Mouse (Mus musculus) skeletal muscle tissue, adult 2 months (tissue): ENCODE results near the gene Olfr92.
"Not testable (repeated sequence)": the region's sequence is repeated elsewhere in the genome, so short reads cannot be mapped to it uniquely, and the experiment has no call there.

Experiments
- DNase-seq: peaks from one replicate; pipeline ENCODE4 v3.0.0-alpha.2; 2012; ENCODE audit warnings: low read depth, low spot score

Gene Olfr92

GRCm38 (mm10) chr17:37119988-37120387, at the start of gene Olfr92:
Gene Olfr92 (minus strand): TSS chr17:37120088.
- no peak for DNase-seq

DNA sequence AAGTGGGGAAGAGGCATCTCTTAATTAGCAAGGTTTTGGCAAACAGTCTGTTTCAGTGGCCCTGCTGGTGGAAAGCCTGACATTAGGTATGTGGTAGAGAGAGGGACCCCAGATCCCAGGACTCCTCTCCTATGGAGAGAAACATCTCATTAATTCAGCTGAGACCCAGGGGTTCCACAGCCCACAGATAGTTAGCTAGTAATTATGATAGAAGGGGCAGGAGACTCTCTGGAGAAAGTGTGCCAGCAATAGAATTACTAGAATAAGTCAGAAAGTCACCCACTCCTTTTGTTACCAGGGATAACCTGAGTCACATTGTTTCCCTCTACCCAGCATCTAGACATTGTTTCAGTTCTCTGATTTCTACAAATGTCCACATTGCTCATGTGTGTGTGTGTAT, 41.5 kb upstream of the Olfr92 start, which contains the start of gene Olfr93:
Olfr93 (minus strand) TSS at position 101 of the 400 bp plus-strand sequence.
- DNase-seq: no peak

DNA sequence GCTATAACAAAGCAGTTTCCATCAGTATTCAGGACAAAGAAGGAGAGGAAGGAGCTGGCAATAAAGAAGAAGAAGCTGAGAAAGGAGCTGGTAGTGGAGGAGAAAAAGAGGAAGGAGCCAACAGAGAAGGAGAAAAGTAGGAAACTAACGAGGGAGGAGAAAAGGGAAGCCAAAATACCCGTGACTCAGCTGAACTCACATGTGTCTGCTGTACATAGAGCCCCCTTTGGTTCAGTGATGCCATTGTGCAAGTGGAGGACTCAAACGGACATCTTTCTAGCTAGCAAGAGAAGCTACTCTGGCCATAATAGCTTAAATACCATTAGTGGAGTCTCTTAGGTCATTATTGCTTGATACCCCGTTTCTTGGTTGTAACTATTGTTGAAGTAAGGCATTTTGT, 11.5 kb upstream of the Olfr92 start:
- DNase-seq: not testable (repeated sequence)

GRCm38 (mm10) chr17:37098178-37098577, 21.7 kb downstream of the Olfr92 start, which contains the start of gene Olfr91:
Gene Olfr91 (minus strand): TSS chr17:37098278.
- DNase-seq: no peak

DNA sequence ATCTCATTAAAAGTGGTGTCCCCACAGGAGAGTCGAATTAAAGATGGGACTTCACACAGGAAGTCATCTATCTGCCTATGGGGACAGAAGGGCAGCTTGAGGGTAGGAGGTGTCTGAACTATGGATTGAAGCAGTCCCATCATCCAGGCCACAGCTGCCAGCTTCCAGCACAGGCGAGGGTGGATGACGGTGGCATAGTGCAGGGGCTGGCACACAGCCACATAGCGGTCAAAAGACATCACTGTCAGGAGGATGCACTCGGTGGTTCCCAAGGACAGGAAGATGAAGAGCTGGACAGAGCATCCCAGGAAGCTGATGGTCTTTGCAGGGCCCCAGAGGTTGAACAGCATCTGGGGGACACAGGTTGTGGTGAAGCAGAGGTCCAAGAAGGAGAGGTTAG, 26.6 kb downstream of the Olfr92 start:
- no peak for DNase-seq

DNA sequence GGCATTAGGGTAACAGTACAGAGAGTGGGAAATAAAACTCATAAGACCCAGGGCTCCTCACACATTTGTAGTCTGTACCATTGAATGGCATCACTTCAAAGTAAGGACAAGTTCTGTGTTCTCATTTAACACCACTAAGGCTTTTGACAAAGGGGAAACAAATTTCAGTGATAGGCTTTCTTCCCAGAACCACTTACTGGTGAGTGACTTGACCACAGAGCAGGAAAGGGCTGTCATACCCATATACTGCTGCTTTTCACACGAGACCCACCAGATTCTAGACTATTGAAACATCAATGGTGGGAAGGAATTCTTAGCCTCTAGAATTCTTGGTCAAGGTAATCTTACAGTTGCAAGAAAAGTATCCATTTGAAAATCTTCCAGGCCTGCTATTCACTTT, 27.7 kb downstream of the Olfr92 start:
- no peak for DNase-seq

- no peak for DNase-seq
Observed at GRCm38 (mm10) chr17:37088399-37088798, 31.5 kb downstream of the Olfr92 start, which contains the start of gene Olfr90. Gene Olfr90 (minus strand): TSS chr17:37088499.

DNA sequence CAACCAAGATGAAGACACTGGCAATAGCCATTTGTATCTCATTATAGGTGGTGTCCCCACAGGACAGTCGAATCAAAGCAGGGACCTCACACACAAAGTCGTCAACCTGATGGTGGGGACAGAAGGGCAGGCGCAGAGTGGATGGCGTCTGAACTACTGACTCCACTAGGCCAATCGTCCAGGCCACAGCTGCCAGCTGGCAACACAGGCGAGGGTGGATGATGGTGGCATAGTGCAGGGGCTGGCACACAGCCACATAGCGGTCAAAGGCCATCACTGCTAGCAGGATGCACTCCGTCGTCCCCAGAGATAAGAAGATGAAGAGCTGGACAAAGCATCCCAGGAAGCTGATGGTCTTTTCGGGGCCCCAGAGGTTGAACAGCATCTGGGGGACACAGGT, 34.3 kb downstream of the Olfr92 start:
- no peak for DNase-seq

- DNase-seq: no peak
Observed at GRCm38 (mm10) chr17:37084632-37085031, 35.3 kb downstream of the Olfr92 start.

GRCm38 (mm10) chr17:37083327-37083726, 36.6 kb downstream of the Olfr92 start:
- peak; percentile 65 for DNase-seq

GRCm38 (mm10) chr17:37081659-37082058, 38.2 kb downstream of the Olfr92 start:
- no peak for DNase-seq

DNA sequence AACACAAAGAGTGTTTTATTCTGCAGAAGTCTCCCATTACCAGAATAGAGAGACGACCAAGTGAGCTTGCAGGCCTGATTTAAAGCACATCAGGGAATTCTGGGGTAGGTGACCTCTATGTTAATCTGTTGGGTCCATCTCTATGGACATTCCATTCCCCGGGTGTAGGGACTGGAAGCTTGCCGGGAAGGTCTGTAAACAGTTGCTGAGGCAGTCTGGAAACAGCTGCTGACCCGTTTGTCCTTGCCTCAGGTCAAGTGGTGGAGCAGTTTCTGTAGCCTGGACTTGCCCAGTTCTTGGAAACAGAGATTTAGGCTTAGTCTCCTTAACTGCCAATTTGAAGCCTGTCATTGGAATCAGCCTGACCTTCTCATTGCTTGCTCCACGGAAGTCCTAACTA, 39.8 kb downstream of the Olfr92 start:
- DNase-seq: peak; percentile 14

GRCm38 (mm10) chr17:37078990-37079389, 40.9 kb downstream of the Olfr92 start:
- DNase-seq: no peak

- no peak for DNase-seq
Observed at GRCm38 (mm10) chr17:37078193-37078592, 41.7 kb downstream of the Olfr92 start.

DNA sequence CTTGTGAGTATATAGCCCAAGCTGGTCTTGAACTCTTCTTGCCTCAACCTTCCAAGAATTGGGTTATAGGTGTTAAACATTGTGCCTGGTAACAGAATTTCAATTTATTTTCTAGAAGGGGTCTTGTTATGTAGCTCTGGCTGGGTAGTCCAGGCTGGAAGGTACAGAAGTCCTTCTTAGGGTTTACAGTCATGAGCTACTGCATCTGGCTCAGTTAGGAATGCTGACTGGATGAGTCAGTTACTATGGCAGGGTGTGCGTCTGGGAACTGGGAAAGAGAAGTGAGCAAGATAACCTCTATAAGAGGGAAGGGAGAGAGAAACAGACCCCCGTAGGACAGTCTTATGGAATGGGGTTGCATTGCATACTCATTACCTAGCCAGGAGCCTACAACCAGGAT, 44.1 kb downstream of the Olfr92 start:
- no peak for DNase-seq

DNA sequence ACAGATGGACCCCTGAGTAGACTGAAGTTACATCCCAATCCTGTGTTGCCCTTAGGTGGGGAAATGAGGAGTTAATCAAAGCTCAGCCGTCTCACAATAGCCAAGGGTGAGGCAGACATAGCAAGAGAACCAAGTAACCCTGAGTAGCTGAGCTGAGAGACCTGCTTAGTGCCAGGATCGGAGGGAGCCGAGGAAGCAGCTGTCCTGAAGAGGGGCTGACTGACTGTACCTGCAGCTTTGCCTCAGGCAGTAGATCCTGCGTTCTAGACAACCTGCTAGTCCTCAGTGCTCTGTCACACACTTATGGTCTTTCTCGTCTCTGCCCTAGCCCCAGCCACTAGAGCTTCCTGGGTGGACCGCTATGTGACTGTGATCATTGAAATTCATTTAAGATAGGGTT, 44.7 kb downstream of the Olfr92 start:
- no peak for DNase-seq

DNA sequence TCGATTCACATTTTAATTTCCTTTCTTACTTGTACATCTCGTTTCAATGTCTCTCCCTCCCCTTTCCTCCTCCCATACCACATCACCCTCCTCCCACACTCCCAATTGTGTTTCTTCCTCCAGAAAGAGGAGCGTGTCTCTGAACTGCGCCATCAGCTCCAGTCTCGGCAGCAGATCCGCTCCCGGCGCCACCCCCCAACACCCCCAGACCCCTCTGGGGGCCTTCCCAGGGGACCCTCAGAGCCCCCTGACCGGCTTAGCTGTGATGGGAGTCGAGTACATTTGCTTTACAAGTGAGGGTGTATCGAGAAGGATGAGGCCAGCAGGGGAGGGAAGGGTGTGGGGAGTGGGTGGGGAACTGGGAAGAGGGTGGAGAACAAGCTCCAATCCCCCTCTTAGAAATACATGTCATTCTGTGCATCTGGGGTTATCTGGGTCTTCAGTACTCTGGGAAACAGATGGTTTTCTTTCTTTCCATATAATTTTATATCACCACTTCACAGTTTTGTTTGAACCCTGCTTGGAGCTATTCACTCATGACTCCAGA, 47.1 kb downstream of the Olfr92 start:
- DNase-seq: no peak

DNA sequence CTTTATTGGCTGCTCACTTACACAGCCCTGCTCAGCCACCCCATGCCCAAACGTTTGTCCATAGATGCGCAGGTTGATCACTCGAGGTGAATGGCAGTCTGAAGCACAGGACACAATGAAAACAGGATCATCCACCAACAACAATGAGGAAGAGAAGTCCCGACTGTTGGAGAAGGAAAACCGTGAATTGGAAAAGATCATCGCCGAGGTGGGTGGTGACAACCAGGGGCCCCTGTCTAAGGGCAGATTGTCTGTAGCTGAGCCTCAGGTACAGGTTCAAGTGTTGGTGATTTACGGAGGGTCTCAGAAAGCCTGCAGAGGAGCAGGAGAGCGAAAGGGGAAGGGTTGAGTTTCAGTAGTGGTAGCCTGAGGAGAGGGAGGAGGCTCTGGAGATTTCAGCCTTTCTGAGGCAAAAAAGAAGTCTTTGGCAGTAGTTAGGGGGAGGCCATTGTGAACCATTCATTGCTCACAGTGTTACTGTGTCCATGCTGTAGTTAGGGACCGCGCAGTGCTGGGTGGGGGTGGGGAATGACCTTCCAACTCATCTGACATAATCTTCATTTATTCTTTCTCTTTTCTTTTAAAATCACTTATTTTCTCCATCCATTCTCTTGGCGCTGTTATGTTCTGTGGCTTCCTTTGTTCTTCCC, 47.7 kb downstream of the Olfr92 start:
- no peak for DNase-seq

GRCm38 (mm10) chr17:37070121-37070520, 49.8 kb downstream of the Olfr92 start:
- no peak for DNase-seq

DNA sequence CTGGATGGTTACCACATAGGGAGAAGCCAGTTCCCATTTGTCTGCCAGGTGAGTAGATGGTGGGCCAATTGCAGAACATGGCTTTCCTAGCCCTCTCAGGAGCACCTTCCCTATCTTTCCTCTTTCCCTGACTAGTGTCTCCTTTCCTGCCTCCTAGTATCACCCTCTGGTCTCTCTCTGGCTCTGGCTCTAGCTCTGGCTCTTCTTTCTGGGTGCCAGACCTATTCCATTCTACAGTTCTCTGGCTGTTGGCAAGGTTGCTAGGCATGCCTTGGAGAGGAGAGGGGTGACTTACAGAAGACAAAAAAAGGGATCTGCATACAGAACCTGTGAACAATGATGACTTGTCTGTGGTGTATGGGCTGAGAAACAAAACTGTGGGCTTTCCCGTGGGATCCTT, 52.0 kb downstream of the Olfr92 start:
- DNase-seq: no peak

- DNase-seq: no peak
Observed at GRCm38 (mm10) chr17:37065993-37066392, 53.9 kb downstream of the Olfr92 start.

DNA sequence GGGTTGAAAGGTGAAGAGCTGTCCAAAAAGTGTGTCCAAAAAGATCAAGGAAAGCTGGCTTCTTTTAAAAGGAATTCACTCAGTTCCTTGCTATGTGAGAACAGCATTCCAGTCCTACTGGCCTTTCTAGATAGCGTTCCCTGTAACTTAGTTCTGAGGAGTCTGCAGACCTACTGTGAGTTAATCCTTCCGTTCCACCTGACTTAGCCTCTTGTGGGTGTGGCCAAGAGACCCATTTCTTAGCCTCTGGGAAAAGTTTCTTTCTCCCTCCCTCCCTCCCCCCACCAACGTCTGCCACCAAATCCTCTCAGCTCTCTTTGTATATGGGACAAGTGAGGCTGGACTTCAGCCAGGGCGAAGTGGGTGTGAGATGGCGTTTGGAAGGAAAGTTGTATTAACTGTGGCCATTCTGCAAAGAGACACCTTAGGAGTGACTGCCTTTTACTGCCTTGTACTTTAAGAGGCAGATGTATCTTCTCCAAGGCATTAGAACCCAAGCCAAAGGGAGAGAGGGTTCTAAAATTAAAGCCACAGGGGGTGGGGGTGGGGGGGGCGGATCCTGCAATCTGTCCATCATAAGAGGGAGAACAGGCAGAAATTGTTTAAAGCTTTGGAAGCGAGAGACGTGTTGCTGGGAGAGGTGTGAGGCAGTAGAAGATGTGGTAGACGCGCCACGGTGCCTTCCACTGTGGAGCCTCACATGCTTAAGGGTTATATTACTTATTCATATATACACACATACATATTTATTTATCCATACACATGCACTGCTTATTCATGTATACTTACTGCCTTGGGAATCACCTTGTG, 56.0 kb downstream of the Olfr92 start:
- no peak for DNase-seq

DNA sequence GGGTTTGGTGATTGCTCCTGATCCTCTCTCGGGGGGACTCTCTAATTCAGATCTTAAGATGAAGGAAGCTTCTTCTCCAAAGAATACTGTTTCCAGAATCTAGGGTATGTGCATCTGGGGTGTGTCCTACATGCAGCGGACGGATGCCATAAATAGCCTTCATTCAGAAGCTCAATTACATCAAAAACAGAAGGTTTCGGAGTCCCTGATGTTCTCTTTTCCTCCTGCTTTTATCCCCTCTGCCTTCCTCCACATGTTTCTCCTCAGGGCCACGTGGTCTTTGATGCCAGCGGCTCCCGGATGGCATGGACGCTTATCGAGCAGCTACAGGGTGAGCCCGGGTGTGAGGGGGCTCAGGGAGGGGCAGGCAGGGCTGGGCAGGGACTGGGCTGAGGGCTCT, 56.8 kb downstream of the Olfr92 start:
- DNase-seq: no peak
